Mouse (Mus musculus) lung, embryonic 14.5 days (tissue): Measurements from ENCODE around the gene Noc2l. TPM values are rescaled to one million over a fixed set of nuclear protein-coding genes. Genes with fewer than 3 reads are reported as not detected.

Source experiments
- ATAC-seq: fragments of 200-750 bp; cut with Nextera tagmentation; 2 replicates; pipeline ENCODE4 v1.8.0; 2017; ENCODE audit warnings: mild to moderate bottlenecking, moderate TSS enrichment, moderate library complexity; ENCODE audit not compliant: insufficient read depth
- DNase-seq: peaks from one replicate; pipeline ENCODE4 v3.0.0-alpha.2; 2015
- H3K27ac ChIP-seq: fragments of 300-500 bp; sonication (generic); 2 replicates; pipeline ENCODE4 v1.5.1; 2014; ENCODE audit warnings: low read depth, mild to moderate bottlenecking, moderate library complexity
- H3K27me3 ChIP-seq: fragments of 300-500 bp; sonication (generic); 2 replicates; pipeline ENCODE4 v1.6.1; 2014; ENCODE audit warnings: low read length, control low read depth; ENCODE audit not compliant: insufficient read depth
- H3K36me3 ChIP-seq: fragments of 300-500 bp; sonication (generic); 2 replicates; pipeline ENCODE4 v1.6.1; 2014; ENCODE audit warnings: control low read depth; ENCODE audit not compliant: insufficient read depth
- H3K4me1 ChIP-seq: fragments of 300-500 bp; sonication (generic); 2 replicates; pipeline ENCODE4 v1.6.1; 2014; ENCODE audit warnings: antibody characterized with exemption, control low read depth; ENCODE audit not compliant: insufficient read depth
- H3K4me2 ChIP-seq: fragments of 300-500 bp; sonication (generic); 2 replicates; pipeline ENCODE4 v1.6.1; 2014; ENCODE audit warnings: mild to moderate bottlenecking
- H3K4me3 ChIP-seq: fragments of 300-500 bp; sonication (generic); 2 replicates; pipeline ENCODE4 v1.5.1; 2014; ENCODE audit warnings: low read depth, low read length
- H3K9ac ChIP-seq: fragments of 300-500 bp; sonication (generic); 2 replicates; pipeline ENCODE4 v1.6.1; 2014
- H3K9me3 ChIP-seq: fragments of 300-500 bp; sonication (generic); 2 replicates; pipeline ENCODE4 v1.6.1; 2016; ENCODE audit warnings: low read depth, low read length, control low read depth
- CTCF ChIP-seq: IDR thresholded peaks from 2 replicates; pipeline ENCODE4 v1.5.1; 2016; ENCODE audit warnings: antibody characterized with exemption, low read depth
- WGBS: fragments of 180-500 bp; shearing (Covaris S2); extraction: QIAGEN DNeasy Blood & Tissue Kit; methylation state at CpG from one replicate; pipeline ENCODE4 v1.1.7; 2014; 5-methylcytosine and 5-hydroxymethylcytosine counted together
- polyA plus RNA-seq: library from polyadenylated mRNA; unstranded; fragments of >200 nt; fragmentation: Nextera tagmentation; extraction: Ambion mirVana; gene quantifications from 2 replicates; pipeline ENCODE4 v1.2.1, GENCODE M21; 2014

The Noc2l gene
- polyA plus RNA-seq, 1 experiment from 2014 or later, result 90.1 TPM

- no peak for TF ChIP-seq CTCF
- 47% methylated on average over 6 of the region's 6 CpGs for WGBS
- H3K4me3 ChIP-seq, result no peak overlapping the region
- peaks cover 28% of the 10 kb centered on the region for H3K4me1 ChIP-seq
- H3K36me3 ChIP-seq, result peaks cover 41% of the 10 kb centered on the region
- H3K9ac ChIP-seq, result no peak overlapping the region
- DNase-seq (no peak), ATAC-seq (no peak)
- H3K27ac ChIP-seq, result no peak overlapping the region
- no peaks in the 10 kb centered on the region for H3K9me3 ChIP-seq
- H3K27me3 ChIP-seq, result no peaks in the 10 kb centered on the region
- H3K4me2 ChIP-seq, result peak overlapping the region; percentile 96; the same call in 1 of the 2 replicates
Measured at GRCm38 (mm10) chr4:156194346-156194745, 41.5 kb upstream of the Noc2l start.

DNA sequence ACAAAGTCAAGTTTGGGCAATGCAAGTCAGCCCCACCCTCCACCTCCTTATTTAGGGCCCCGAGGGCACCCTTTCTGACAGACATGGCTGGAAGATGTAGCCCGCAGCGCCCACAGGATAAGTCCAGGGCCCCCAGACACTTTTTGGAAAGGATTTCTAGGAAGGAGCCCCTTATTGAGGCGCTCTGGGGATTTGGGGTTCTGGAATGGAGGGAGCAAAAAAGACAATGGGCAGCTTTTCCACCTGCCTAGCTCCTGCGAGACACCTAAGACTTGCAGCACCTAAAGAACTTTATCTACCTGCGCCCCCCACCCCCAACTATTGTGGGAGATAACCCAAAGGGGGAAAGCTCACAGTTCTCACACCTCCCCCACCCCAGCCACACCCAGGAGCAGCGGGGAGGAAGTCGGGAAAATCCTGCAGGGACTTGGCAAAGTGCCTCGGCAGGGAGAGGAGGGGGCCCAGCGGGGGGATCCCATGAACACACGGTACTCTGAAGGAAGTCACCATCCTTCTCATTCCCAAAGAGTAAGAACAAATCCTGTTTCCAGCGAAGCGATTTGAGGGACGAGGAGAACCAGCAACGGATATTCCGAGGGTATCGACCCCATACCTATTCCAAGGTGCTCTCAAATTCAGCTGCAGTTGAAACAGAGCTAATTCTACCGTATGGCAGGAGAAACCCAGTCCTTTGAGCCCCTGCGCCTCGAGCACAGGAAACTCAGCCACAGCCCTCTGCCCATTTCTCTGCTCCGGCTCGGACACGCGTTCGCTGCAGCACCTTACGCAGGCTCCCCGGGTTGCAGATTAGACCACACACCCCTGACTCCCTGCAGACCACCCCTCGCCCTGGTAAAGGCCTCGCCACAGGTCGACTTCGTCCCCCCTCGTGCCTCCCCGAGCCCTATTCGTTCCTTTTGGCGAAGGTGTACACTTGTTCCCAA lies 39.6 kb upstream of the Noc2l start:
- H3K27me3 ChIP-seq, result no peaks in the 10 kb centered on the region
- no peaks in the 10 kb centered on the region for H3K9me3 ChIP-seq
- peak overlapping the region; percentile 82 for H3K27ac ChIP-seq
- H3K9ac ChIP-seq, result peak overlapping the region; percentile 83
- WGBS, result 3% methylated on average over 35 of the region's 35 CpGs
- ATAC-seq, result peak; percentile 1; the same call in 1 of the 2 replicates
- H3K36me3 ChIP-seq, result peaks cover 26% of the 10 kb centered on the region
- peak; percentile 89 for DNase-seq
- peak overlapping the region; percentile 96 for H3K4me2 ChIP-seq
- H3K4me1 ChIP-seq, result peaks cover 26% of the 10 kb centered on the region
- TF ChIP-seq CTCF, result no peak
- peak overlapping the region; percentile 86 for H3K4me3 ChIP-seq

GRCm38 (mm10) chr4:156197131-156197828 lies 38.5 kb upstream of the Noc2l start, which contains the start of gene Agrn:
Agrn (minus strand) TSS chr4:156197488.
- peak; percentile 80 for ATAC-seq
- under 1% methylated on average over 61 of the region's 88 CpGs for WGBS
- H3K36me3 ChIP-seq, result peaks cover 20% of the 10 kb centered on the region; the same call in 1 of the 2 replicates

DNA sequence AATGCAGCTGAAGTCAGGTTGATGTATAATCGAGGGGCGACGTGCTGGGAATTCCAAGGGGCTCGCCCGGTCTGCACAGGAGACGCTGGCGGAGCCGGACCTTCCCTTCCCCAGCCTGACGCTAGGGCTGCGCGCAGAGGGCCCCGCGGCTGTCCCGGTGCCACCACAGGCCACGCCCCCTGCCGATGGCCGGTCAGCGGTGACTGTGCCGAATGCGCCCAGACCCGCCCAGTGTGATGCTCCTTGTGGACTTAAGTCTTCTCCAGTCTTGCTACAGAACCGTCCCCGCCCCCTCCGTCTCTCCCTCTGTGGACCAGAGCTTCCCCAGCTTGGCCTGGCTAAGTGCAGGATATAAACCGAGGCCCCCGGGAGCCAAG lies 38.0 kb upstream of the Noc2l start:
- ATAC-seq, result peak; percentile 92
- peaks cover 18% of the 10 kb centered on the region for H3K4me1 ChIP-seq
- H3K4me3 ChIP-seq, result peak overlapping the region; percentile 86
- DNase-seq, result peak; percentile 96
- H3K27me3 ChIP-seq, result peaks cover 5% of the 10 kb centered on the region
- peak; percentile 43; the same call in 1 of the 2 replicates for TF ChIP-seq CTCF
- under 1% methylated on average over 26 of the region's 26 CpGs for WGBS
- peak overlapping the region; percentile 96 for H3K27ac ChIP-seq
- H3K9ac ChIP-seq, result peak overlapping the region; percentile 50
- H3K36me3 ChIP-seq, result peaks cover 15% of the 10 kb centered on the region; the same call in 1 of the 2 replicates
- peak overlapping the region; percentile 96 for H3K4me2 ChIP-seq
- no peaks in the 10 kb centered on the region for H3K9me3 ChIP-seq

More at GRCm38 (mm10) chr4:156197131-156197828, 38.5 kb upstream of the Noc2l start, which contains the start of gene Agrn:
- DNase-seq, result no peak
- Histone ChIP-seq H3K9me3 (no peaks in the 10 kb centered on the region), H3K9ac (peak within 1 kb of the TSS; percentile 83), H3K4me3 (peak within 1 kb of the TSS; percentile 86), H3K27ac (peak within 1 kb of the TSS; percentile 96), H3K4me1 (peaks cover 24% of the 10 kb centered on the region), H3K27me3 (peaks cover under 1% of the 10 kb centered on the region), H3K4me2 (peak within 1 kb of the TSS; percentile 96)
- TF ChIP-seq CTCF, result no peak

GRCm38 (mm10) chr4:156200623-156201475 lies 35.0 kb upstream of the Noc2l start, which contains the start of gene Isg15:
Isg15 (minus strand) TSS chr4:156200818.
- Histone ChIP-seq H3K4me3 (no peak within 1 kb of the TSS), H3K4me1 (peaks cover 1% of the 10 kb centered on the region)
- WGBS, result 54% methylated on average over 10 of the region's 10 CpGs

GRCm38 (mm10) chr4:156202462-156202893 lies 33.3 kb upstream of the Noc2l start:
- H3K4me1 ChIP-seq, result no peaks in the 10 kb centered on the region; the same call in 1 of the 2 replicates
- H3K9me3 ChIP-seq, result no peaks in the 10 kb centered on the region
- peak overlapping the region; percentile 96 for H3K4me2 ChIP-seq
- H3K36me3 ChIP-seq, result no peaks in the 10 kb centered on the region
- 23% methylated on average over 12 of the region's 12 CpGs for whole genome bisulfite sequencing
- DNase-seq (no peak), ATAC-seq (no peak)
- H3K9ac ChIP-seq, result peak overlapping the region; percentile 62
- no peak overlapping the region for H3K27ac ChIP-seq
- H3K4me3 ChIP-seq, result peak overlapping the region; percentile 56
- no peak for TF ChIP-seq CTCF
- peaks cover 23% of the 10 kb centered on the region for H3K27me3 ChIP-seq

More at GRCm38 (mm10) chr4:156200623-156201475, 35.0 kb upstream of the Noc2l start, which contains the start of gene Isg15:
- H3K27me3 ChIP-seq, result peaks cover 23% of the 10 kb centered on the region
- H3K9ac ChIP-seq, result no peak within 1 kb of the TSS
- DNase-seq (peak; percentile 40), ATAC-seq (no peak)
- H3K36me3 ChIP-seq, result no peaks in the 10 kb centered on the region
- no peak within 1 kb of the TSS for H3K27ac ChIP-seq
- H3K9me3 ChIP-seq, result no peaks in the 10 kb centered on the region
- H3K4me2 ChIP-seq, result no peak within 1 kb of the TSS; the same call in 1 of the 2 replicates
- TF ChIP-seq CTCF, result no peak
